Mouse (Mus musculus) forebrain, postnatal 0 days (tissue): ENCODE results near the gene Usp29. TPM values are rescaled to one million over a fixed set of nuclear protein-coding genes. Genes with fewer than 3 reads are reported as not detected.
"Not testable (repeated sequence)": the region's sequence is repeated elsewhere in the genome, so short reads cannot be mapped to it uniquely, and the experiment has no call there.

Experiments
- ATAC-seq: fragments of 200-750 bp; cut with Nextera tagmentation; 2 replicates; pipeline ENCODE4 v1.8.0; 2017; ENCODE audit warnings: mild to moderate bottlenecking, moderate library complexity
- DNase-seq: peaks from one replicate; pipeline ENCODE4 v3.0.0-alpha.2; 2015
- H3K27ac ChIP-seq: fragments of 300-500 bp; sonication (generic); 2 replicates; pipeline ENCODE4 v1.5.1; 2014; ENCODE audit warnings: low read depth, mild to moderate bottlenecking, antibody characterized with exemption, low read length, moderate library complexity, mixed read lengths
- H3K27me3 ChIP-seq: fragments of 300-500 bp; sonication (generic); 2 replicates; pipeline ENCODE4 v1.6.1; 2014; ENCODE audit warnings: mild to moderate bottlenecking, low read length, mixed read lengths; ENCODE audit not compliant: insufficient read depth
- H3K36me3 ChIP-seq: fragments of 300-500 bp; sonication (generic); 2 replicates; pipeline ENCODE4 v1.6.1; 2014; ENCODE audit warnings: mild to moderate bottlenecking, moderate library complexity; ENCODE audit not compliant: insufficient read depth
- H3K4me1 ChIP-seq: fragments of 300-500 bp; sonication (generic); 2 replicates; pipeline ENCODE4 v1.6.1; 2014; ENCODE audit warnings: antibody characterized with exemption; ENCODE audit not compliant: insufficient read depth
- H3K4me2 ChIP-seq: fragments of 300-500 bp; sonication (generic); 2 replicates; pipeline ENCODE4 v1.6.1; 2014; ENCODE audit warnings: low read depth, mild to moderate bottlenecking, moderate library complexity
- H3K4me3 ChIP-seq: fragments of 300-500 bp; sonication (generic); 2 replicates; pipeline ENCODE4 v1.5.1; 2014; ENCODE audit warnings: low read depth, low read length, mixed read lengths
- H3K9ac ChIP-seq: fragments of 300-500 bp; sonication (generic); 2 replicates; pipeline ENCODE4 v1.6.1; 2014; ENCODE audit warnings: mild to moderate bottlenecking
- H3K9me3 ChIP-seq: fragments of 300-500 bp; sonication (generic); 2 replicates; pipeline ENCODE4 v1.6.1; 2016; ENCODE audit warnings: low read length
- CTCF ChIP-seq: sonication (generic); IDR thresholded peaks from 2 replicates; pipeline ENCODE4 v1.5.1; 2016; ENCODE audit warnings: antibody characterized with exemption, control low read depth, low read depth
- WGBS: fragments of 180-500 bp; shearing (Covaris S2); extraction: QIAGEN DNeasy Blood & Tissue Kit; methylation state at CpG from one replicate; pipeline ENCODE4 v1.1.7; 2014; 5-methylcytosine and 5-hydroxymethylcytosine counted together
- polyA plus RNA-seq: library from polyadenylated mRNA; unstranded; fragments of >200 nt; fragmentation: Nextera tagmentation; extraction: Ambion mirVana; gene quantifications from 2 replicates; pipeline ENCODE4 v1.2.1, GENCODE M21; 2015
- total RNA-seq: library from RNA; depleted of rRNA; stranded (reverse); fragments of >200 nt; gene quantifications from 2 replicates; pipeline ENCODE4 v1.2.3, GENCODE M21; 2014

The Usp29 gene
- total and polyA plus RNA-seq, 2 experiments from 2014 or later = 21.9 to 97.8 TPM

DNA sequence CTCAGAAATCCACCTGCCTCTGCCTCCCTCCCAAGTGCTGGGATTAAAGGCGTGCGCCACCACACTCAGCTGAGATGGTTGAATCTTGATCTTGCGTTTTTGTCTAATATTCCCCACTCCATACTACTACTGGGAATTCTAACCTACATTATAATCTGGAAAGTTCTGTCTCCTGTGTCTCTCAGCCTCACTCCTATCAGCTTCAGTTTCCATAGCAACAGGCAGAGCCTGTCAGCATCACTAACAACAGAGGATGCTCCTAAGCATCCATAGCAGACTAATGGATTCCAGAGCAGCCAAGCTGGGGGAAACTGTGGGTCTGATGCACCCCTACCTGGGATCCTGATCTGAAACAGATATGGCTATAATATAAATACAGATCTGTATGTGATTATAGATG is 193.1 kb downstream of the Usp29 start:
- Histone ChIP-seq H3K4me1 (no peaks in the 10 kb centered on the region), H3K27me3 (no peaks in the 10 kb centered on the region), H3K9ac (no peak overlapping the region), H3K4me2 (no peak overlapping the region), H3K9me3 (no peaks in the 10 kb centered on the region), H3K4me3 (no peak overlapping the region), H3K27ac (no peak overlapping the region), H3K36me3 (no peaks in the 10 kb centered on the region)
- peak; percentile 79 for ATAC-seq
- 70% methylated on average over 3 of the region's 3 CpGs for WGBS
- DNase-seq = peak; percentile 51
- no peak for TF ChIP-seq CTCF

- Histone ChIP-seq H3K9me3 (no peaks in the 10 kb centered on the region), H3K36me3 (no peaks in the 10 kb centered on the region), H3K4me2 (no peak overlapping the region; the same call in 1 of the 2 replicates), H3K9ac (no peak overlapping the region), H3K27ac (peak overlapping the region; percentile 57; the same call in 1 of the 2 replicates), H3K27me3 (no peaks in the 10 kb centered on the region), H3K4me1 (no peaks in the 10 kb centered on the region), H3K4me3 (no peak overlapping the region)
- no peak for DNase-seq
- 30% methylated on average over 7 of the region's 7 CpGs for WGBS
- TF ChIP-seq CTCF = no peak
- ATAC-seq = peak; percentile 69
Measured at GRCm38 (mm10) chr7:6925926-6926730, 195.8 kb downstream of the Usp29 start.

GRCm38 (mm10) chr7:6926731-6926995 is 196.3 kb downstream of the Usp29 start:
- Histone ChIP-seq H3K4me3 (no peak overlapping the region), H3K9ac (no peak overlapping the region), H3K4me1 (no peaks in the 10 kb centered on the region), H3K9me3 (no peaks in the 10 kb centered on the region), H3K27me3 (no peaks in the 10 kb centered on the region), H3K27ac (peak overlapping the region; percentile 57; the same call in 1 of the 2 replicates), H3K4me2 (no peak overlapping the region), H3K36me3 (no peaks in the 10 kb centered on the region)
- TF ChIP-seq CTCF = no peak
- 13% methylated on average over 4 of the region's 4 CpGs for WGBS
- no peak for DNase-seq
- no peak for ATAC-seq

DNA sequence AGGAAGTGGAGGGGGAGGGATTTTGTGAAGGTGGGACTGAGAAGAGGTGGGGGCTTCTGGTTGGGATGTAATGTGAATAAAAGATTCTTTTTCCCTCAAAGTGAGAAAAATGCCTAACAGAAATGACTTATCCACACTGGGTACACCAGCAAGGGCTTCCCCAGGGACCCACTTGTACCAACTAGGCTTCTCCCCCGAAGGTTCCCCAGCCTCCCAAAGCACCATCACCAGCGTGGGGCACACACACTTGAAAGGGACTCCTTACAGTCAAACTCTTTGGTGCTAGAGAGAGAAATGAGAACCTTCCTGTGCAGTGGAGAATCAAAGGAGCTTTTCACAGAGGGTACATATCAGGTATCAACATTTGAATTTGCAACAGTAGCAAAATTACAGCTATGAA is 198.9 kb downstream of the Usp29 start:
- TF ChIP-seq CTCF = no peak
- no peaks in the 10 kb centered on the region for H3K4me1 ChIP-seq
- DNase-seq (no peak), ATAC-seq (no peak)
- no peak overlapping the region for H3K9ac ChIP-seq
- H3K27me3 ChIP-seq = no peaks in the 10 kb centered on the region
- no peaks in the 10 kb centered on the region for H3K9me3 ChIP-seq
- H3K36me3 ChIP-seq = no peaks in the 10 kb centered on the region
- no peak overlapping the region for H3K4me2 ChIP-seq
- no peak overlapping the region for H3K27ac ChIP-seq
- H3K4me3 ChIP-seq = no peak overlapping the region
- WGBS = 53% methylated on average over 2 of the region's 2 CpGs

- no peak for DNase-seq
Measured at GRCm38 (mm10) chr7:6934741-6935140, 204.4 kb downstream of the Usp29 start.

DNA sequence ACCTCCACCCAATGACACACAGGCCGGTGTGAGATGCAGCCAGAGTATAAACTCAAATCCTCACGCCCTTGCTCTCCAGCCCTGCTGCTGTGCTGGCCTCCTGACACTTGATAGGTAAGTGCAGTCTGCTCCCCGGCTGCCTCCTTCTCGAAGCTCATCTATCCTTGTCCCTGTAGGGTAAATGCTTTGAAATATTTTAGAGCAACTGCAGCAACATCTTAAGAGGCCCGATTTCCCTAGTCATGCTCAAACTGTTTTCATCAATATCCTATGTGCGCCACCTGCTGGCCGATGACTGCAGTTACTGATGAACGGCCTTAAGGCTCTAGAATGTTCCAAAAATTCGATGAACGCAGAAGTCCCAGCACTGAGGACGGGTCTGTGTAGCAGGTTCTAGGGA is 206.7 kb downstream of the Usp29 start:
- Histone ChIP-seq H3K9me3 (no peaks in the 10 kb centered on the region), H3K4me3 (no peak overlapping the region), H3K9ac (no peak overlapping the region), H3K4me2 (no peak overlapping the region), H3K36me3 (no peaks in the 10 kb centered on the region), H3K27me3 (no peaks in the 10 kb centered on the region), H3K4me1 (no peaks in the 10 kb centered on the region), H3K27ac (no peak overlapping the region)
- ATAC-seq = peak; percentile 86
- peak; percentile 91 for TF ChIP-seq CTCF
- WGBS = 37% methylated on average over 11 of the region's 11 CpGs
- peak; percentile 93 for DNase-seq

More at GRCm38 (mm10) chr7:6934741-6935140, 204.4 kb downstream of the Usp29 start:
- no peak overlapping the region for H3K4me2 ChIP-seq
- H3K4me3 ChIP-seq = no peak overlapping the region
- no peaks in the 10 kb centered on the region for H3K4me1 ChIP-seq
- no peak overlapping the region for H3K9ac ChIP-seq
- ATAC-seq = peak; percentile 27; the same call in 1 of the 2 replicates
- TF ChIP-seq CTCF = no peak
- H3K9me3 ChIP-seq = no peaks in the 10 kb centered on the region
- WGBS = 20% methylated on average over 5 of the region's 5 CpGs
- H3K36me3 ChIP-seq = no peaks in the 10 kb centered on the region
- no peaks in the 10 kb centered on the region for H3K27me3 ChIP-seq
- H3K27ac ChIP-seq = no peak overlapping the region

- peak overlapping the region; percentile 13; the same call in 1 of the 2 replicates for H3K4me3 ChIP-seq
- peak; percentile 61 for ATAC-seq
- DNase-seq = peak; percentile 73
Measured at GRCm38 (mm10) chr7:6940761-6941231, 210.4 kb downstream of the Usp29 start.

DNA sequence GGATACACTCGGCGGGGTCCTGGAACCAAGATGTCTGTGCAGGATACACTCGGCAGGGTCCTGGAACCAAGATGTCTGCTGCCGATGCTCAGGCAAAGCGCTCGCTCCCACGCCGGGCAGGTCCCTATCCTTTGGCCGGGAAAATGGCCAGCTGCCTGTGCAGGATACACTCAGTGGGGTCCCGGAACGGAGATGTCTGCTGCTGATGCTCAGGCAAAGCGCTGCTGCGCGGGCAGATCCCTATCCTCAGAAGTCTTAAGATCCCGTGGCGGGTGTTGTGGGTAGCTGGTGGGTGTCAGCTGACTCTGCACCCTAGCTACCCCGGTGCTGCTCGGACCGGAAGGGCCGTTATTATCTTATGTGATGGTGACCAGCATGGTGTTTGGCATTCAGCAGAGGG is 217.7 kb downstream of the Usp29 start:
- H3K27ac ChIP-seq, H3K9me3 ChIP-seq, H3K36me3 ChIP-seq, ATAC-seq, H3K27me3 ChIP-seq, H3K4me1 ChIP-seq, DNase-seq, H3K4me3 ChIP-seq, H3K4me2 ChIP-seq, H3K9ac ChIP-seq: not testable (repeated sequence)
- WGBS = 90% methylated on average over 18 of the region's 20 CpGs

More at GRCm38 (mm10) chr7:6940761-6941231, 210.4 kb downstream of the Usp29 start:
- no peak overlapping the region for H3K9ac ChIP-seq
- peak; percentile 81 for TF ChIP-seq CTCF
- 26% methylated on average over 16 of the region's 16 CpGs for WGBS
- H3K4me2 ChIP-seq = peak overlapping the region; percentile 35; the same call in 1 of the 2 replicates
- H3K27ac ChIP-seq = no peak overlapping the region
- H3K27me3 ChIP-seq = no peaks in the 10 kb centered on the region
- no peaks in the 10 kb centered on the region for H3K4me1 ChIP-seq
- H3K9me3 ChIP-seq = no peaks in the 10 kb centered on the region
- no peaks in the 10 kb centered on the region for H3K36me3 ChIP-seq
